Mouse (Mus musculus): ENCODE data around the gene Vps9d1. TPM values are rescaled to one million over a fixed set of nuclear protein-coding genes. Genes with fewer than 3 reads are reported as not detected.

Vps9d1 gene
- polyA plus RNA-seq, 1 experiment from 2014 or later: 17.3 TPM

DNA sequence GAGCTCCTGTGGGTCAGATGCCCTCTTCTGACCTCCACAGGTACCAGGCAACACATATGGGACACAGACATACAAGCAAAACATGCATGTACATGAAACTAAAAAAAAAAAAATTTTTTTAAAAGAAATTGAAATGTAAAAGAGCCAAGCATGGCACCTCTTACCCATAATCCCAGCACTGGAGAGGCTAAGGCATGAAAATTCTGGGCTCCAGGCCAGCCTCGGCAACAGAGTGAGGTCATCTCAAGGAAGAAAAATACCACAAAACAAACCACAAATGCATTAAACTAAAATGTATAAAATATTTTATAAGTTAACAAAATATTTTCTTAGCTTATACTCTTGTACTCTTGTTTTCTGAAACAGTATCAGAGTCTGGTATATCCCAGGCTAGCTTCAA lies 33.2 kb downstream of the Vps9d1 start:
- Histone ChIP-seq H3K27me3 (ENCODE audit: insufficient read depth, low read length) (no peaks in the 10 kb centered on the region), H3K4me3 (replicated peaks; ENCODE audit: low read depth, low read length) (no peak overlapping the region), H3K27ac (no peak overlapping the region), H3K4me2 (ENCODE audit: low read length) (no peak overlapping the region), H3K36me3 (ENCODE audit: insufficient read depth, low read length) (no peaks in the 10 kb centered on the region), H3K9ac (ENCODE audit: low read depth, low read length) (no peak overlapping the region), H3K9me3 (replicated peaks; ENCODE audit: low read length) (no peaks in the 10 kb centered on the region), H3K4me1 (replicated peaks; ENCODE audit: insufficient read depth, low read length) (peaks cover 8% of the 10 kb centered on the region; the same call in 1 of the 2 replicates)
- no peak for ATAC-seq (replicated peaks; ENCODE audit: low FRiP score, low read depth)
- no peak for DNase-seq (ENCODE audit: low spot score)
- WGBS: 79% methylated on average over 1 of the region's 1 CpGs
- TF ChIP-seq CTCF (IDR thresholded peaks at IDR 0.05; ENCODE audit: low read depth): no peak

- no peak overlapping the region for H3K9ac ChIP-seq (ENCODE audit: low read depth, low read length)
- WGBS: 70% methylated on average over 3 of the region's 3 CpGs
- H3K27ac ChIP-seq: no peak overlapping the region
- no peak for TF ChIP-seq CTCF (IDR thresholded peaks at IDR 0.05; ENCODE audit: low read depth)
- no peak overlapping the region for H3K4me2 ChIP-seq (ENCODE audit: low read length)
- H3K4me1 ChIP-seq (replicated peaks; ENCODE audit: insufficient read depth, low read length): peaks cover 14% of the 10 kb centered on the region
- H3K36me3 ChIP-seq (ENCODE audit: insufficient read depth, low read length): no peaks in the 10 kb centered on the region
- DNase-seq (ENCODE audit: low spot score): no peak
- H3K27me3 ChIP-seq (ENCODE audit: insufficient read depth, low read length): no peaks in the 10 kb centered on the region
- no peak for ATAC-seq (replicated peaks; ENCODE audit: low FRiP score, low read depth)
- H3K4me3 ChIP-seq (replicated peaks; ENCODE audit: low read depth, low read length): no peak overlapping the region
- no peaks in the 10 kb centered on the region for H3K9me3 ChIP-seq (replicated peaks; ENCODE audit: low read length)
These were observed 38.7 kb downstream of the Vps9d1 start for GRCm38 (mm10) chr8:123215430-123215829.

GRCm38 (mm10) chr8:123213118-123213772 lies 40.9 kb downstream of the Vps9d1 start:
- 6% methylated on average over 22 of the region's 22 CpGs for WGBS
- ATAC-seq (replicated peaks; ENCODE audit: low FRiP score, low read depth) (peak; percentile 21; the same call in 1 of the 2 replicates), DNase-seq (ENCODE audit: low spot score) (peak; percentile 29)
- Histone ChIP-seq H3K27ac (peak overlapping the region; percentile 78), H3K36me3 (ENCODE audit: insufficient read depth, low read length) (0 out of 2 replicates have a peak, but pooled peaks cover 3% of the 10 kb centered on the region), H3K27me3 (ENCODE audit: insufficient read depth, low read length) (no peaks in the 10 kb centered on the region), H3K9ac (ENCODE audit: low read depth, low read length) (peak overlapping the region; percentile 97), H3K4me3 (replicated peaks; ENCODE audit: low read depth, low read length) (peak overlapping the region; percentile 95), H3K4me1 (replicated peaks; ENCODE audit: insufficient read depth, low read length) (peaks cover 14% of the 10 kb centered on the region), H3K9me3 (replicated peaks; ENCODE audit: low read length) (no peaks in the 10 kb centered on the region), H3K4me2 (ENCODE audit: low read length) (peak overlapping the region; percentile 88)
- TF ChIP-seq CTCF (IDR thresholded peaks at IDR 0.05; ENCODE audit: low read depth): no peak

DNA sequence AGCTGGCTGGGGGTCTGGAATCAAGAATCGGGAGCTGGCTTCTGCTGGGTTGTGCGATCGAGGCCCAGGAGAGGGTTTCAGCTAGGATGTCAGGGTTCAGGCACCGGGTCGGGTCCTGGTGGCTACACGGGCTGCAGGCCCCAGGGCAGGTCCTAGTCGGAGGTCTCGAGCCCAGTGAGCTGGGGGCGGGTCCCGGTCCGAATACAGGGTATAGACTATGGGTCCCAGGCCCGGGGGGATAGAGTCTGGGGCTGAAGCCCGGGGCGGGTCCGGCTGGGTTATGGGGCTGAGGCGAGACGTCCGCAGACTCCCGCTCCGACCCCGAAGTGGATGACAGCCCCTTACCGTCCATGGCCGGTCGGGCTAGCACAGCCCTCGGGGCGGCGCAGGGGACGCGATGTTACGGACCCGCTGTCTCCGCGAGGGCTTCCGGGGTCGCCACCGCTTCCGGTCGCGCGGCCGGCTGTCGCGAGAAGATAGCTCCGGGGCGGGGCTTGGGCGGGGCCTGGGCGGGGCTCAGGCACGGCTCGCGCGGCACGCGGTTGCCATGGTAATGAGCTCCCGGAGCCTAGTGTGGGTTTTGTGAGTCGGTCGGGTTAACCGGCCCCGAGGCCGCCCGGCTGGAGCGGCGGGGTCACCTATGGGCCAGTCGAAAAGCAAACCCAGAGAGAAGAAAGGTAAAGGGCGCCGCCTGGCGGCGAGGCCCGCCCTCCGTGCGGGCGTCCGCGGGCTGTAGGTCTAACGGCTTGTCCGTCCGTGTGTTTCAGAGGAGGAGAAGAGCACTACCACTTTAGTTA lies 41.6 kb downstream of the Vps9d1 start, which contains the start of the genes Chmp1a and Spata33:
Gene Chmp1a, minus strand, starts transcription at position 443 of the 797 bp plus-strand sequence.
Gene Spata33, plus strand, starts transcription at position 512 of the 797 bp plus-strand sequence.
- ATAC-seq (replicated peaks; ENCODE audit: low FRiP score, low read depth): peak; percentile 97
- WGBS: 1% methylated on average over 73 of the region's 76 CpGs
- peak within 1 kb of the TSS; percentile 95 for H3K4me3 ChIP-seq (replicated peaks; ENCODE audit: low read depth, low read length)

DNA sequence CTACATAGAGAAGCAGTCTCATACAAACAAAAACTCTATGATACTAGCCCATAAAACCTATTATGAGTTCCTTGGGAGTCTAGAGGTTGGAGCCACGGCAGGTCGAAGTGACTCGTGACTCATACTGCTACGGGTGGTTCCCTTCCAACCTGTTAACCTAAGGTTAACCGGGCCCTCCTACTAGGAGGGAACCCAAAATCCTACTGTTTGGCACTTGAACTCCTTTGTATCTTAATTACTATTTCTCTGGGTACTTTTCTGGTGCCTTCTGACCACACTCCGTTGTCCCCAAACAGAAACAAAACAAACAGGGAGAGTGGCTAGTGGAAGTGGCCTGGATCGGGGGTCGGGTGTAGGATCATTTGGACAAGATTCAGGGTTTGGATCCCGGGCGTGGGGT lies 42.3 kb downstream of the Vps9d1 start:
- Histone ChIP-seq H3K4me2 (ENCODE audit: low read length) (peak overlapping the region; percentile 88), H3K27ac (peak overlapping the region; percentile 80), H3K4me3 (replicated peaks; ENCODE audit: low read depth, low read length) (peak overlapping the region; percentile 95), H3K9me3 (replicated peaks; ENCODE audit: low read length) (no peaks in the 10 kb centered on the region), H3K36me3 (ENCODE audit: insufficient read depth, low read length) (peaks cover 17% of the 10 kb centered on the region), H3K9ac (ENCODE audit: low read depth, low read length) (peak overlapping the region; percentile 97), H3K27me3 (ENCODE audit: insufficient read depth, low read length) (no peaks in the 10 kb centered on the region), H3K4me1 (replicated peaks; ENCODE audit: insufficient read depth, low read length) (peaks cover 14% of the 10 kb centered on the region)
- TF ChIP-seq CTCF (IDR thresholded peaks at IDR 0.05; ENCODE audit: low read depth): no peak
- ATAC-seq (replicated peaks; ENCODE audit: low FRiP score, low read depth): no peak
- WGBS: 31% methylated on average over 10 of the region's 10 CpGs
- no peak for DNase-seq (ENCODE audit: low spot score)

More for the DNA sequence above, 41.6 kb downstream of the Vps9d1 start, which contains the start of the genes Chmp1a and Spata33:
- Histone ChIP-seq H3K9me3 (replicated peaks; ENCODE audit: low read length) (no peaks in the 10 kb centered on the region), H3K36me3 (ENCODE audit: insufficient read depth, low read length) (peaks cover 10% of the 10 kb centered on the region; the same call in 1 of the 2 replicates), H3K27ac (peak within 1 kb of the TSS; percentile 80), H3K4me1 (replicated peaks; ENCODE audit: insufficient read depth, low read length) (peaks cover 14% of the 10 kb centered on the region), H3K27me3 (ENCODE audit: insufficient read depth, low read length) (no peaks in the 10 kb centered on the region), H3K9ac (ENCODE audit: low read depth, low read length) (peak within 1 kb of the TSS; percentile 97), H3K4me2 (ENCODE audit: low read length) (peak within 1 kb of the TSS; percentile 88)
- DNase-seq (ENCODE audit: low spot score): peak; percentile 96
- TF ChIP-seq CTCF (IDR thresholded peaks at IDR 0.05; ENCODE audit: low read depth): peak; percentile 77

DNA sequence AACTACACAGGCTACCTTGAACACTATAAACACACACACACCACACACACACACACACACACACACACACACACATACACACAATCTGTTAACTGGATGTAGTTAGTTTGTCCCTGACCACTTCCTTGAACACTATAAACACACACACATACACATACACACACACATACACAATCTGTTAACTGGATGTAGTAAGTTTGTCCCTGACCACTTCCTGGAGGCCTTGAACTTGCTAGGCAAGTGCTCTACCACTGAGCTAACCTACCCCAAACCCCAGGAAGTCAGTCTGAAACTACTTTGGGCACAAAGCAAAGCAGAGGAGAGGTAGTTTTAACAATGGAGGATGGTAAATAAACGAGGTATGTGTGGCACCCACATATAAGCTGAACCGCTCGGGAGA lies 50.6 kb downstream of the Vps9d1 start:
- no peaks in the 10 kb centered on the region for H3K9me3 ChIP-seq (replicated peaks; ENCODE audit: low read length)
- H3K36me3 ChIP-seq (ENCODE audit: insufficient read depth, low read length): peaks cover 33% of the 10 kb centered on the region
- TF ChIP-seq CTCF (IDR thresholded peaks at IDR 0.05; ENCODE audit: low read depth): no peak
- no peak for ATAC-seq (replicated peaks; ENCODE audit: low FRiP score, low read depth)
- 91% methylated on average over 3 of the region's 3 CpGs for WGBS
- no peak overlapping the region for H3K4me3 ChIP-seq (replicated peaks; ENCODE audit: low read depth, low read length)
- H3K27ac ChIP-seq: no peak overlapping the region
- no peak overlapping the region for H3K9ac ChIP-seq (ENCODE audit: low read depth, low read length)
- no peaks in the 10 kb centered on the region for H3K27me3 ChIP-seq (ENCODE audit: insufficient read depth, low read length)
- H3K4me1 ChIP-seq (replicated peaks; ENCODE audit: insufficient read depth, low read length): no peaks in the 10 kb centered on the region
- H3K4me2 ChIP-seq (ENCODE audit: low read length): no peak overlapping the region
- DNase-seq (ENCODE audit: low spot score): no peak
